Mouse (Mus musculus) myocyte (in vitro differentiated cells): ENCODE results near the gene Zfp472.

Source experiments
- CEBPB ChIP-seq: IDR thresholded peaks from 2 replicates; pipeline ENCODE4 v1.6.1; 2011; ENCODE audit warnings: mild to moderate bottlenecking, moderate library complexity; ENCODE audit not compliant: poor library complexity, insufficient read depth, severe bottlenecking
- E2F4 ChIP-seq: IDR thresholded peaks from one replicate; pipeline ENCODE4 v1.6.1; 2011; ENCODE audit warnings: mild to moderate bottlenecking, control low read depth, moderate library complexity; ENCODE audit not compliant: insufficient read depth
- MAX ChIP-seq: IDR thresholded peaks from one replicate; pipeline ENCODE4 v1.6.1; 2011; ENCODE audit warnings: low read depth, mild to moderate bottlenecking, control low read depth
- MYOD1 ChIP-seq, 3 experiments: IDR thresholded peaks; one replicate each; pipeline ENCODE4 v1.6.1; 2011; ENCODE audit warnings: control low read depth in 2 of 3, low read depth in 2 of 3, mild to moderate bottlenecking in 2 of 3, moderate library complexity in 1 of 3; ENCODE audit not compliant: insufficient read length in 2 of 3, control insufficient read depth in 1 of 3
- MYOG ChIP-seq, 3 experiments: IDR thresholded peaks; one replicate each; pipeline ENCODE4 v1.6.1; 2011; ENCODE audit warnings: control low read depth in 2 of 3, low read depth in 2 of 3, mild to moderate bottlenecking in 2 of 3; ENCODE audit not compliant: insufficient read length in 2 of 3, control insufficient read depth in 1 of 3, insufficient read depth in 1 of 3
- POLR2A ChIP-seq: IDR thresholded peaks from one replicate; pipeline ENCODE4 v1.6.1; 2011; ENCODE audit warnings: low read depth, mild to moderate bottlenecking, control low read depth, moderate library complexity; ENCODE audit not compliant: insufficient read length
- POLR2AphosphoS2 ChIP-seq: IDR thresholded peaks from one replicate; pipeline ENCODE4 v1.6.1; 2011; ENCODE audit warnings: low read depth, control low read depth; ENCODE audit not compliant: insufficient read length
- TCF3 ChIP-seq: IDR thresholded peaks from one replicate; pipeline ENCODE4 v1.6.1; 2011; ENCODE audit warnings: low read depth, control low read depth; ENCODE audit not compliant: insufficient read length
- USF1 ChIP-seq: IDR thresholded peaks from one replicate; pipeline ENCODE4 v1.6.1; 2011; ENCODE audit warnings: low read depth, mild to moderate bottlenecking, control low read depth, moderate library complexity

- TF ChIP-seq MYOD1 (IDR thresholded peaks at IDR 0.05; ENCODE audit: control insufficient read depth in 1 of 3, insufficient read length in 2 of 3, low read depth in 2 of 3): no peak
- TF ChIP-seq POLR2AphosphoS2: no peak
- TF ChIP-seq POLR2A: no peak
- no peak for TF ChIP-seq MAX
- TF ChIP-seq TCF3: no peak
- no peak for TF ChIP-seq MYOG (IDR thresholded peaks at IDR 0.05; ENCODE audit: control insufficient read depth in 1 of 3, insufficient read depth in 1 of 3, insufficient read length in 2 of 3, low read depth in 2 of 3)
- TF ChIP-seq USF1: no peak
- no peak for TF ChIP-seq CEBPB
- TF ChIP-seq E2F4: no peak
Observed at GRCm38 (mm10) chr17:32946716-32947115, 18.9 kb upstream of the Zfp472 start.
